ENCODE assay signal across 8 mouse cellular contexts in the genomic region with DNA sequence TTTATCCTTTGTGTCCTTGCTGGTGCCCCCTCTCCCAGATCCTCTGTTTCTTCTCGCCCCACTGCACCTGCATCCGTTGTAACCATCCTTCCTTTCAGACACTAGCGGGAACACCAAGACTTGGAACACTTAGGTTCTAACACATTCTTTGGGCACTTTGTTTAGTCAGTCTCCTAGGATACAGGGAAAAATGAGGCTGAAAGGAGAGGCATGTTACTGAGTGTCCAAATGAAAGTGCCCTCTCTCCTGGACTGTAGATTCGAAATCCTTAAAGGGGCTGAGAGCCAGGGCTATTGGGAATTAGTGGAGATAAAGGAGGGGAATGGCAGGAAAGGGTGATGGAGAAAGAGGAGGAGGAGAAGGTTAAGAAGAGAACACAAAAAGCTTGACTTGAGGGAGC. TPM values are rescaled to one million over a fixed set of nuclear protein-coding genes. Genes with fewer than 3 reads are reported as not detected.
DNase-seq lines count a peak whose midpoint lies in the region; ATAC-seq and TF ChIP-seq lines count a peak whose summit lies in the region.

Usp37 (minus strand) TSS at position 101 of the 400 bp plus-strand sequence.

- no peak within 1 kb of the TSS for H3K4me3 ChIP-seq in heart, embryonic 13.5 days
- no peak within 1 kb of the TSS for H3K4me3 ChIP-seq in MEL (ENCODE audit: control insufficient read depth in 1 of 2, insufficient read depth in 1 of 2, low read depth in 2 of 2, low read length in 2 of 2)
- no peak within 1 kb of the TSS for H3K4me3 ChIP-seq in forebrain, embryonic 13.5 days
- no peak within 1 kb of the TSS for H3K4me3 ChIP-seq in stomach, embryonic 16.5 days (replicated peaks; ENCODE audit: low read length)

- H3K79me2 ChIP-seq in MEL (ENCODE audit: control insufficient read depth, insufficient read depth, low read length, poor library complexity): no peaks in the 10 kb centered on the region

- 76% methylated on average over 4 of the region's 4 CpGs for WGBS in heart, embryonic 13.5 days
- WGBS in forebrain, embryonic 13.5 days: 40% methylated on average over 4 of the region's 4 CpGs
- WGBS in stomach, embryonic 16.5 days: 74% methylated on average over 4 of the region's 4 CpGs

- no peak for ATAC-seq in heart, embryonic 13.5 days (ENCODE audit: extremely low read depth, insufficient number of reproducible peaks, low FRiP score, low TSS enrichment)
- no peak for ATAC-seq in forebrain, embryonic 13.5 days
- ATAC-seq in stomach, embryonic 16.5 days (ENCODE audit: insufficient read depth, low FRiP score): no peak

- no peak within 1 kb of the TSS for H3K4me2 ChIP-seq in heart, embryonic 13.5 days
- H3K4me2 ChIP-seq in forebrain, embryonic 13.5 days: peak within 1 kb of the TSS; percentile 41
- no peak within 1 kb of the TSS for H3K4me2 ChIP-seq in stomach, embryonic 16.5 days (ENCODE audit: low read depth, low read length)

- H3K27ac ChIP-seq in heart, embryonic 13.5 days (replicated peaks): no peak within 1 kb of the TSS
- no peak within 1 kb of the TSS for H3K27ac ChIP-seq in MEL (ENCODE audit: control insufficient read depth, low read depth, low read length)
- no peak within 1 kb of the TSS for H3K27ac ChIP-seq in forebrain, embryonic 13.5 days
- H3K27ac ChIP-seq in stomach, embryonic 16.5 days (ENCODE audit: low read length): no peak within 1 kb of the TSS

- H3K9me3 ChIP-seq in heart, embryonic 13.5 days: no peaks in the 10 kb centered on the region
- H3K9me3 ChIP-seq in MEL (replicated peaks; ENCODE audit: insufficient read depth, low read length): no peaks in the 10 kb centered on the region
- H3K9me3 ChIP-seq in forebrain, embryonic 13.5 days (replicated peaks): no peaks in the 10 kb centered on the region
- no peaks in the 10 kb centered on the region for H3K9me3 ChIP-seq in stomach, embryonic 16.5 days (replicated peaks; ENCODE audit: control insufficient read depth, low read length)

- no peak for TF ChIP-seq RAD21 in MEL (IDR thresholded peaks at IDR 0.05; ENCODE audit: low read depth, low read length)

- peaks cover 5% of the 10 kb centered on the region for H3K4me1 ChIP-seq in heart, embryonic 13.5 days
- H3K4me1 ChIP-seq in MEL (ENCODE audit: control insufficient read depth in 1 of 2, insufficient read depth in 2 of 2, low read length in 2 of 2): no peaks in the 10 kb centered on the region; a peak in 1 of 4 replicates
- peaks cover 13% of the 10 kb centered on the region for H3K4me1 ChIP-seq in forebrain, embryonic 13.5 days
- H3K4me1 ChIP-seq in stomach, embryonic 16.5 days (ENCODE audit: control insufficient read depth, insufficient read depth, low read length): no peaks in the 10 kb centered on the region; the same call in 1 of the 2 replicates

- no peak for TF ChIP-seq EP300 in MEL (IDR thresholded peaks at IDR 0.05; ENCODE audit: low read depth in 1 of 2, low read length in 2 of 2)

- DNase-seq in heart, postnatal 25 days (ENCODE audit: low spot score): no peak
- DNase-seq in MEL (ENCODE audit: low read depth, low spot score): no peak
- no peak for DNase-seq in left cerebral cortex, postnatal 36 days (ENCODE audit: low spot score in 2 of 2)
- DNase-seq in cerebellum, adult 18-20 months: no peak
- no peak for DNase-seq in ovary, postnatal 14 days (ENCODE audit: low spot score)

- no peak for TF ChIP-seq CTCF in MEL (IDR thresholded peaks at IDR 0.05 in 2 of 3, conservative IDR thresholded peaks at IDR 0.05 in 1 of 3; ENCODE audit: control insufficient read depth in 1 of 3, insufficient read depth in 1 of 3, low read depth in 2 of 3, low read length in 3 of 3, poor library complexity in 1 of 3, severe bottlenecking in 1 of 3)

- 0 out of 2 replicates have a peak within 1 kb of the TSS, but pooled peaks have one; percentile 8 for H3K9ac ChIP-seq in heart, embryonic 13.5 days
- H3K9ac ChIP-seq in MEL (ENCODE audit: control insufficient read depth, low read depth, low read length, poor library complexity, severe bottlenecking): no peak within 1 kb of the TSS
- H3K9ac ChIP-seq in forebrain, embryonic 13.5 days: no peak within 1 kb of the TSS
- H3K9ac ChIP-seq in stomach, embryonic 16.5 days (ENCODE audit: low read length): no peak within 1 kb of the TSS

- intact Hi-C loops in heart, postnatal 25 days (cut with DNase I): no loop called here
- intact Hi-C loops in left cerebral cortex, postnatal 36 days (cut with DNase I): no loop called here

- no peaks in the 10 kb centered on the region for H3K36me3 ChIP-seq in heart, embryonic 13.5 days
- no peaks in the 10 kb centered on the region for H3K36me3 ChIP-seq in MEL (ENCODE audit: control insufficient read depth in 1 of 2, insufficient read depth in 2 of 2, low read length in 2 of 2)
- no peaks in the 10 kb centered on the region for H3K36me3 ChIP-seq in forebrain, embryonic 13.5 days (ENCODE audit: poor library complexity, severe bottlenecking)
- no peaks in the 10 kb centered on the region for H3K36me3 ChIP-seq in stomach, embryonic 16.5 days (ENCODE audit: control insufficient read depth, insufficient read depth, low read length)

- H3K27me3 ChIP-seq in heart, embryonic 13.5 days (replicated peaks): peaks cover 26% of the 10 kb centered on the region
- peaks cover 0 to 4% of the 10 kb centered on the region in 2 experiments; a peak in 2 of 4 replicates for H3K27me3 ChIP-seq in MEL (ENCODE audit: control insufficient read depth in 1 of 2, insufficient read depth in 2 of 2, low read length in 2 of 2)
- H3K27me3 ChIP-seq in forebrain, embryonic 13.5 days: no peaks in the 10 kb centered on the region
- H3K27me3 ChIP-seq in stomach, embryonic 16.5 days (ENCODE audit: control insufficient read depth, insufficient read depth, low read length): no peaks in the 10 kb centered on the region

- TF ChIP-seq POLR2A in MEL (IDR thresholded peaks at IDR 0.05; ENCODE audit: control insufficient read depth in 1 of 2, insufficient read depth in 1 of 2, low read depth in 1 of 2, low read length in 2 of 2, poor library complexity in 1 of 2): no peak

TF ChIP-seq in MEL, 35 proteins besides CTCF, POLR2A, EP300 and RAD21:
- TF ChIP-seq BHLHE40 (IDR thresholded peaks at IDR 0.05; ENCODE audit: borderline replicate concordance, low read depth, low read length) (no peak), MAX (IDR thresholded peaks at IDR 0.05; ENCODE audit: low read length) (no peak), UBTF (IDR thresholded peaks at IDR 0.05; ENCODE audit: borderline replicate concordance, insufficient read depth, low read depth, low read length) (no peak), MEF2A (IDR thresholded peaks at IDR 0.05; ENCODE audit: extremely low read depth, insufficient replicate concordance, low read depth, low read length, poor library complexity, severe bottlenecking) (no peak), CHD1 (IDR thresholded peaks at IDR 0.05; ENCODE audit: low read depth, low read length) (no peak), ELF1 (IDR thresholded peaks at IDR 0.05; ENCODE audit: low read depth, low read length) (no peak), MYC (IDR thresholded peaks at IDR 0.05; ENCODE audit: low read depth, low read length) (no peak)

RNA-seq across cellular contexts. Expression of gene Usp37, which starts in this region (rescaled TPM):
- 19.1 and 19.2 TPM in 2 replicates for polyA plus RNA-seq in heart, embryonic 13.5 days (2015; fragmentation: Nextera tagmentation; extraction: Ambion mirVana)
- 1 to 10 TPM; 7.5 to 9.0 TPM for total RNA-seq in heart, postnatal 25 days (2021)
- total RNA-seq in MEL (2012; rRNA removed): 24.0 and 27.7 TPM in 2 replicates
- 10 to 100 TPM; 17.8 to 77.6 TPM for polyA plus RNA-seq in MEL (2012; ENCODE audit: insufficient read depth in 1 of 2, insufficient read length in 2 of 2, low read depth in 1 of 2, low replicate concordance in 2 of 2, missing spikeins in 1 of 2)
- 35.8 and 38.5 TPM in 2 replicates for polyA plus RNA-seq in forebrain, embryonic 13.5 days (2015; fragmentation: Nextera tagmentation; extraction: Ambion mirVana)
- total RNA-seq in left cerebral cortex, postnatal 36 days (2021): 10 to 100 TPM; 21.5 to 24.5 TPM
- 26.4 and 27.0 TPM in 2 replicates for polyA plus RNA-seq in stomach, embryonic 16.5 days (2015; fragmentation: Nextera tagmentation; extraction: Ambion mirVana)
